Mouse (Mus musculus) central nervous system, embryonic 18 days (tissue): Measurements from ENCODE around the gene Gm15085. TPM values are rescaled to one million over a fixed set of nuclear protein-coding genes. Genes with fewer than 3 reads are reported as not detected.

Experiments used
- polyA plus RNA-seq: library from polyadenylated mRNA; depleted of rRNA; stranded (reverse); fragments of >200 nt; gene quantifications from 2 replicates; pipeline ENCODE4 v1.2.3, GENCODE M21; 2012; rRNA removed

Gm15085 gene
- polyA plus RNA-seq, result not detected in 2 replicates

DNA sequence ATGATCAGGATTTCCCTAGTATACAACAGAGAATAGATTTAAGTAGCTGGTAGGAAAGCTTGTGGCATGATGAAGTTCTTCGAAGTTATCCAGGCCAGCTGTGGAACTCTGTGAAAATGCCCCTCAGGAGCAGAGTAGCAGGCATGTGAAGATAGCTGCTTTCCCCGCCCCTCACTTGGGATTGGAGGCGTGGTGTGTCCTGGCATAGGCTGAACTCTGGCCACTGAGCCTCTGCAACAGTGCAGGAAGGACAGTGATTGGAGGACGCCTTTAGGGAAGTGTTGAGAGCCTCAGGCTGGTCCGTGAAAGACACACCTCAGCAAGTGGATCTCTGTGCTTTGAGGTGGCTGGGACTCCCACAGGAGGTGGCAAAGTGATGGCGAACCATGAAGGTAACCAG is at the start of gene Gm15085:
Gene Gm15085 (plus strand): TSS at position 301 of the 400 bp plus-strand sequence.

Other genes starting within 250 kb of the Gm15085 start
- gene Gm15093, start 175.2 kb upstream of the Gm15085 start, polyA plus RNA-seq, result not detected in 2 replicates
- gene Gm10439, start 147.0 kb downstream of the Gm15085 start, polyA plus RNA-seq, result not detected in 2 replicates